Mouse (Mus musculus): Measurements from ENCODE around the gene Gngt1. TPM values are rescaled to one million over a fixed set of nuclear protein-coding genes. Genes with fewer than 3 reads are reported as not detected.

The Gngt1 gene
- polyA plus RNA-seq, 2 experiments: not detected

DNA sequence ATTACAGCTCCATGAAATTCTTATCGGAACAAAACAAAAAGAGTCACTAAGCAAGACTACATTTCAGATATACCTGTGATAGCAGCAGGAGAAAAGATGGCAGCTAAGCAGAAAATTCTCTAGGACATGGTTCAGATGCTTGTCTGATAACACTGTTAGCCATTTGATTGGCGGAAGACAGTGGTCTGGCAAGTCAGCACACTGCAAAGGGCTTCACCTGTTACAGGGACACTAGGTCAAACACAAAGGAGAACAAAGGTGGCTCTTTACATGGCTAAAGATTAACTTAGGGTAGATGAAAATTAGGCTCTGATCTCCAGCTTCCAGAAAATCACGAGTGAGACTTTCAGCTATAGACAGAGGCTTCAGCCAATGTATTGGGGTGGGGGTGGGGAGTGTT is 4.8 kb upstream of the Gngt1 start, which contains the start of gene Tfpi2:
Gene Tfpi2, minus strand, starts transcription at position 170 of the 400 bp plus-strand sequence.
- 81% methylated on average over 3 of the region's 3 CpGs for WGBS
- TF ChIP-seq POLR2A (IDR thresholded peaks at IDR 0.05; ENCODE audit: borderline replicate concordance, extremely low read depth, insufficient read depth, insufficient read length): no peak
- H3K4me2 ChIP-seq (replicated peaks; ENCODE audit: low read depth, low read length, severe bottlenecking): no peak within 1 kb of the TSS

GRCm38 (mm10) chr6:3998089-3998488 is 4.5 kb downstream of the Gngt1 start:
- Histone ChIP-seq H3K27me3 (ENCODE audit: control insufficient read depth, insufficient read depth, low read length) (no peaks in the 10 kb centered on the region), H3K27ac (replicated peaks; ENCODE audit: low read depth, low read length) (no peak overlapping the region), H3K4me2 (replicated peaks; ENCODE audit: low read depth, low read length, severe bottlenecking) (no peak overlapping the region), H3K9ac (ENCODE audit: low read depth, low read length, severe bottlenecking) (no peak overlapping the region), H3K36me3 (ENCODE audit: control insufficient read depth, insufficient read depth, low read length) (no peaks in the 10 kb centered on the region), H3K4me1 (ENCODE audit: control insufficient read depth, insufficient read depth, low read length) (peaks cover 7% of the 10 kb centered on the region), H3K4me3 (replicated peaks; ENCODE audit: low read length) (no peak overlapping the region), H3K9me3 (ENCODE audit: control insufficient read depth, low read length) (no peaks in the 10 kb centered on the region)
- 75% methylated on average over 4 of the region's 4 CpGs for WGBS
- DNase-seq (ENCODE audit: low spot score) (no peak), ATAC-seq (ENCODE audit: low FRiP score, low read depth) (no peak)
- TF ChIP-seq POLR2A (IDR thresholded peaks at IDR 0.05; ENCODE audit: borderline replicate concordance, extremely low read depth, insufficient read depth, insufficient read length): no peak

More for the DNA sequence above, 4.8 kb upstream of the Gngt1 start, which contains the start of gene Tfpi2:
- H3K9ac ChIP-seq (ENCODE audit: low read depth, low read length, severe bottlenecking): no peak within 1 kb of the TSS
- DNase-seq (ENCODE audit: low spot score) (no peak), ATAC-seq (ENCODE audit: low FRiP score, low read depth) (no peak)
- H3K27me3 ChIP-seq (ENCODE audit: control insufficient read depth, insufficient read depth, low read length): no peaks in the 10 kb centered on the region
- no peaks in the 10 kb centered on the region for H3K36me3 ChIP-seq (ENCODE audit: control insufficient read depth, insufficient read depth, low read length)
- peaks cover under 1% of the 10 kb centered on the region; the same call in 1 of the 2 replicates for H3K4me1 ChIP-seq (ENCODE audit: control insufficient read depth, insufficient read depth, low read length)
- no peaks in the 10 kb centered on the region for H3K9me3 ChIP-seq (ENCODE audit: control insufficient read depth, low read length)
- H3K4me3 ChIP-seq (replicated peaks; ENCODE audit: low read length): no peak within 1 kb of the TSS
- no peak within 1 kb of the TSS for H3K27ac ChIP-seq (replicated peaks; ENCODE audit: low read depth, low read length)

GRCm38 (mm10) chr6:3999296-3999695 is 5.7 kb downstream of the Gngt1 start:
- Histone ChIP-seq H3K4me1 (ENCODE audit: control insufficient read depth, insufficient read depth, low read length) (peaks cover 3% of the 10 kb centered on the region; the same call in 1 of the 2 replicates), H3K4me2 (replicated peaks; ENCODE audit: low read depth, low read length, severe bottlenecking) (no peak overlapping the region), H3K27me3 (ENCODE audit: control insufficient read depth, insufficient read depth, low read length) (no peaks in the 10 kb centered on the region), H3K36me3 (ENCODE audit: control insufficient read depth, insufficient read depth, low read length) (no peaks in the 10 kb centered on the region), H3K9me3 (ENCODE audit: control insufficient read depth, low read length) (no peaks in the 10 kb centered on the region), H3K9ac (ENCODE audit: low read depth, low read length, severe bottlenecking) (no peak overlapping the region), H3K4me3 (replicated peaks; ENCODE audit: low read length) (no peak overlapping the region), H3K27ac (replicated peaks; ENCODE audit: low read depth, low read length) (no peak overlapping the region)
- TF ChIP-seq POLR2A (IDR thresholded peaks at IDR 0.05; ENCODE audit: borderline replicate concordance, extremely low read depth, insufficient read depth, insufficient read length): no peak
- DNase-seq (ENCODE audit: low spot score) (no peak), ATAC-seq (ENCODE audit: low FRiP score, low read depth) (no peak)
- WGBS: 82% methylated on average over 6 of the region's 6 CpGs

DNA sequence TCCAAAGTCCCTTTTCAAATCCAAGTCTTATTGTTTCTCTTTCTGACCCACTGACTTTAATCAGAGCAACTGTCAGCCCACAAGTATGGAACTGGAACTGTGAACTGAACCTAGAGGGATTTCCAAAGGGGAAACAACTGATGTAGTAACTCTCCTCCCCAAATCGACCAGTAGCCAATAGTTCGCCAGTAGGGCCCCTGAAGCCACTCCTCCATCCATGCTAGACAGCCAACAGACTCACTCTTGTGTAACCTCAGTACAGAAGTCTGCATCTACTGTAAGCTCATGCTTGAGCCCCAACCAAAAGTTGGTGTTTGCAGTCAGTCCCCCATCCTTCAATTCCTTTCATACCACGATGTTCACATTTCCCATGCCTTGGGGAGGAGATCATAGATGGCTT is 7.1 kb downstream of the Gngt1 start:
- no peak for TF ChIP-seq POLR2A (IDR thresholded peaks at IDR 0.05; ENCODE audit: borderline replicate concordance, extremely low read depth, insufficient read depth, insufficient read length)
- DNase-seq (ENCODE audit: low spot score): no peak
- H3K9me3 ChIP-seq (ENCODE audit: control insufficient read depth, low read length): no peaks in the 10 kb centered on the region
- H3K4me3 ChIP-seq (replicated peaks; ENCODE audit: low read length): no peak overlapping the region
- no peaks in the 10 kb centered on the region for H3K27me3 ChIP-seq (ENCODE audit: control insufficient read depth, insufficient read depth, low read length)
- WGBS: 78% methylated on average over 3 of the region's 3 CpGs
- no peak overlapping the region for H3K27ac ChIP-seq (replicated peaks; ENCODE audit: low read depth, low read length)
- no peak for ATAC-seq (ENCODE audit: low FRiP score, low read depth)
- peaks cover 8% of the 10 kb centered on the region for H3K4me1 ChIP-seq (ENCODE audit: control insufficient read depth, insufficient read depth, low read length)
- H3K4me2 ChIP-seq (replicated peaks; ENCODE audit: low read depth, low read length, severe bottlenecking): no peak overlapping the region
- H3K36me3 ChIP-seq (ENCODE audit: control insufficient read depth, insufficient read depth, low read length): no peaks in the 10 kb centered on the region
- no peak overlapping the region for H3K9ac ChIP-seq (ENCODE audit: low read depth, low read length, severe bottlenecking)

- no peaks in the 10 kb centered on the region for H3K27me3 ChIP-seq (ENCODE audit: control insufficient read depth, insufficient read depth, low read length)
- 32% methylated on average over 4 of the region's 4 CpGs for WGBS
- peak overlapping the region; percentile 47 for H3K4me3 ChIP-seq (replicated peaks; ENCODE audit: low read length)
- TF ChIP-seq POLR2A (IDR thresholded peaks at IDR 0.05; ENCODE audit: borderline replicate concordance, extremely low read depth, insufficient read depth, insufficient read length): no peak
- DNase-seq (ENCODE audit: low spot score): no peak
- ATAC-seq (ENCODE audit: low FRiP score, low read depth): 0 out of 2 replicates have a peak, but pooled peaks have one; percentile 18
- peak overlapping the region; percentile 75 for H3K4me2 ChIP-seq (replicated peaks; ENCODE audit: low read depth, low read length, severe bottlenecking)
- H3K27ac ChIP-seq (replicated peaks; ENCODE audit: low read depth, low read length): no peak overlapping the region
- H3K9me3 ChIP-seq (ENCODE audit: control insufficient read depth, low read length): no peaks in the 10 kb centered on the region
- no peaks in the 10 kb centered on the region for H3K36me3 ChIP-seq (ENCODE audit: control insufficient read depth, insufficient read depth, low read length)
- H3K4me1 ChIP-seq (ENCODE audit: control insufficient read depth, insufficient read depth, low read length): peaks cover 8% of the 10 kb centered on the region
- peak overlapping the region; percentile 77; the same call in 1 of the 2 replicates for H3K9ac ChIP-seq (ENCODE audit: low read depth, low read length, severe bottlenecking)
Measured at GRCm38 (mm10) chr6:4003445-4003844, 9.9 kb downstream of the Gngt1 start.

Data from limb, embryonic 14.5 days (tissue).